Mouse (Mus musculus) kidney, postnatal 10 days (tissue): Measurements from ENCODE around the gene Naip5.
"Not testable (repeated sequence)": the region's sequence is repeated elsewhere in the genome, so short reads cannot be mapped to it uniquely, and the experiment has no call there.

ENCODE experiments used
- DNase-seq: peaks from one replicate; pipeline ENCODE4 v3.0.0; 2021; ENCODE audit warnings: mixed read lengths

The Naip5 gene

DNA sequence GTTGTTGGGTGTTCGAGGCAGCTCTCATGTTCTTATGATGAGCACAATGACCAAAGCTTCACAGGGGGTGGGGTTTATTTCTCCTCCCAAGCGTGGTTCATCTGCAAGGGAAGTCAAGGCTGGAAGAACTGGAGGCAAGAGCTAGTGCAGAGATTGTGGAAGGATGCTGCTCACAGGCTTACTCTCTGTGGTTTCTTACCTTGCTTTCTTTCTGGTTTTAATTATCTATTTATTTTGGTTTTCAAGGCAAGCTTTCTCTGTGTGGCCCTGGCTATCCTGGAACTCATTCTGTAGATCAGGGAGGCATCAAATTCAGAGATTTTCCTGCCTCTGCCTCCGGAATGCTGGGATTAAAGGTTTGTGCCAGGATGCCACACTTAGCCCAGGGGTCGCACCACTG, at the start of gene Naip5:
Naip5 (minus strand) TSS at position 101 of the 400 bp plus-strand sequence.
- not testable (repeated sequence) for DNase-seq

DNA sequence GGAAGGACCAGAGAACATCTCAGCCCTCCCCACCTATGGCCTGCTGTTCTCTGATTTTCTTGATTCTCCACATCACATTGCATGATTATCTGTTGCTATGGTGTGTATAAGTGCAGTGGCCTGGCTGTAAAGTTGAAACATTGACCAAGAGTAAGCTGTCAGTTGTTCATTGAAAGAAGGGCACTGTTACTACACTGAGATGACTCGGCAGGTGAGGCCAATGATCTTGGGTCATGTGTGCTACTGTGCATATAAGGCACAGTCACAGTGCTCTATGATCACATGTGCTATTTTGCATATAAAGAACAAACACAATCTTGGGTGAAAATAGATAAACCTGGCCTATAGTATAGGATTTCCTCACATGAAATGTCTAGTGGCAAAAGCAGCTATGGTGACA, 38.5 kb upstream of the Naip5 start:
- DNase-seq, result no peak

- not testable (repeated sequence) for DNase-seq
Observed at GRCm38 (mm10) chr13:100271474-100272132, 25.5 kb upstream of the Naip5 start.

- DNase-seq, result not testable (repeated sequence)
Observed at GRCm38 (mm10) chr13:100256996-100257395, 10.9 kb upstream of the Naip5 start.

DNA sequence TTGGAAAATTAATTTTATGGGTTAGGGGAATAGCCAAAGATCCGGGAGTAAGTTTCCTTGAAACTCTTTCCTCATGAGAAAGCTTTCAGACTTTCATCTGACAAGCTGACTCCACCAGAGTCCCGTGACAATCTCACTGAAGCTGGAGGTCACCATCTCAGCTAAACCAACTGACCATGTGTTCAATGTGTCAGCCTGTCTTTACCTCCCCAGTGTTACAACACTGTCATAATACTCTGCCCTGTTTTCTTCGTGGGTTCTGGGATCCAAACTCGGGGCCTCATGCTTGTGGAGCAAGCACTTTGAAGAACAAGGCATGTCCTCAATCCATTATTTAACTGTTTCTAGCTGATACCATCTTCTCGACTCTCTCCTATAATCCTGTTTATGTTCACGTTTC, 9.8 kb upstream of the Naip5 start:
- DNase-seq, result not testable (repeated sequence)

GRCm38 (mm10) chr13:100251897-100252296, 5.8 kb upstream of the Naip5 start:
- not testable (repeated sequence) for DNase-seq

- not testable (repeated sequence) for DNase-seq
Observed at GRCm38 (mm10) chr13:100246896-100247519, 885 bp upstream of the Naip5 start.

DNA sequence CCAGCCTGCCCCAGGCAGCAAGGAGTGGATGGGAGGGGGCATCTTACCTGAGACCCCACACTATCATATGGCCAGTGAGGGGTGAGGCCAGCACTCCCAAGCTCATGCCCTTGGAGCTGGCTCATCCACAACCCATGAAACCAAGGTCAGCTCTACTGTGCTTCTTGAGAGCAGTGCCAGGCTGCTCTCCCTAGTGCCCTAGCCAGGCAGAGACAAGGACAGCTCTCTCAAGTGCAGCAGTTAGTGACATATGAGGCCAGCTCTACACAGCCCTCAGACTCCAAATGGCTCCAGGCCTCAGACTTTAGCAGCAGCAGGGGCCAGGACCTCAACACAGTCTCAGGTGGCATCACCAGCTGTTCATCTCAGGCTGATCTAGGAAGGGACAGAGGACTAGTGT, 2.4 kb downstream of the Naip5 start:
- DNase-seq, result no peak

GRCm38 (mm10) chr13:100213683-100214082, 32.4 kb downstream of the Naip5 start:
- DNase-seq, result not testable (repeated sequence)

- DNase-seq, result peak; percentile 86
Observed at GRCm38 (mm10) chr13:100210540-100210939, 35.6 kb downstream of the Naip5 start.

DNA sequence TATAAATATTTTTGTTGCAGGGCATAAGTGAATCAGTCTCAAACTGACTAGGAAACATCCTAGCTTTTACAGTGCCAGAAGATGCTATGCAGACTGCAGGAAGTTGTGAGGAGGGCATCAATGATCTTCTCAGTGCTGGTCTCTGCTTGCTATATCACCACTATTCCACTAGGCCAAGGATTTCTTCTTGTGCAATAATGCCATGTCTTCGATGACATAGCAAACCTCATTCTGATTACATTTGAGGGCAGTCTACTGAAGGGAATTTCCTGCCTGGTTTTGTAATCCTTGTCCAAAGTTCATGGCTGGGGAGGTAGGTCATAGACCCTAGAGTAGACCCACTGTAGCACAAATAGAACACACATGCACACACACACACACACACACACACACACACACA, 42.8 kb downstream of the Naip5 start:
- DNase-seq, result no peak

- DNase-seq, result not testable (repeated sequence)
Observed at GRCm38 (mm10) chr13:100201659-100202333, 44.3 kb downstream of the Naip5 start, which contains the start of gene Naip2. Gene Naip2, minus strand, starts transcription at chr13:100202092.

- no peak for DNase-seq
Observed at GRCm38 (mm10) chr13:100200778-100201177, 45.3 kb downstream of the Naip5 start.

DNA sequence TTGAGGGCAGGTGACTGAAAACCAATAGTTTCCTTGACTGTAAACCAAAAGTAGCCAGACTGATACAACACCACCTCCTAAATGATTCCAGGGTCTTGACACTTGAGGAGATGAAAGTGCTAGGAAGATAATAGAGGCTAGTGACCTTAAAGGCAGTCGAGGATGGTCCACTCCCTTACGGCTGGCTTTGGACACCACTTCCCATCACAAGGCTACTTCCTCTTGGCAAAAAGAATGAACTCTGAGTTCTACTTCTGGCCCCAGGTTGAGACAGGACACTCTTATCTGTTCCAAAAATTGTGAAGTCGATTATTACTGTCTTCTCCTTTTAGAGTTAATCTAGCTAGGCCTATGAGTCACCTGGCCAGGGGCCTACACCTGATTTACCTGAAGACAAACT, 50.7 kb downstream of the Naip5 start:
- DNase-seq, result no peak

- DNase-seq, result not testable (repeated sequence)
Observed at GRCm38 (mm10) chr13:100183111-100183510, 63.0 kb downstream of the Naip5 start.

DNA sequence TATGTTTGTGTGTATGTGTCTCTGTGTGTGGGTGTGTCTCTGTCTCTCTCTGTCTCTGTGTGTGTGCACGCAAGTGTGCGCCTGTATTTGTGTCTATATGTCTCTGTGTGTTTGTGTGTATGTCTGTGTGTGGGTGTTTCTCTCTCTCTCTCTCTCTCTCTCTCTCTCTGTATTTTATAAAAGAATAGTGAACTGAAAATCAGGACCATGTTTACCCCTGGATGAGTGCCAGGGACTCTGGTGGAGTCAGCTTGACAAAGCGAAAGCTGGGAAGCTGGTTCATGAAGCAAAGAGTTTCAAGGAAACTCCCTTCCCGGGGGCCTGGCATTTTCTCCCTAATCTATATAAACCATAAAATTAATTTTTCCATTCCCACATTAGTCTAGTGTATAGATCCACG, 71.8 kb downstream of the Naip5 start:
- DNase-seq, result peak; percentile 20

DNA sequence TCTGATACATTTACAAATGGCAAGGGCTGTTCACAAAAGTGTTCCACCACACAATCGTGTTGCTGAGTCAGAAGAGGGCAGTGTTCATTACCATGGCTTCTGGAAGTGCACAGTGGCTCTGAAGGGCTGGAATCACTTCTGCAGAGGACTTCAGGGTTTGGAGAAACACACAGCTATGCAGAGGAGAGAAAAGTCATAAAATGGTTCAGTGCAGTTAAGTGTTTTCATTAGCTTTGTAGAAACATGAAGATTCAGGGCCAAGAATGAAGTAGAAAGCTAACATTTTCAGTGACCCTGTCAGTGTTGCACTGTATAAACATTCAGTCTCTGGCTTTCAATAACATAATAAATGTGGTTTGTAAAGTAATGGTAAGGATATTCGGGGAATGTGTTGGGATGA, 79.7 kb downstream of the Naip5 start:
- not testable (repeated sequence) for DNase-seq

- not testable (repeated sequence) for DNase-seq
Observed at GRCm38 (mm10) chr13:100162467-100162866, 83.7 kb downstream of the Naip5 start.
